Mouse (Mus musculus): Measurements from ENCODE around the gene Ndufaf2. TPM values are rescaled to one million over a fixed set of nuclear protein-coding genes. Genes with fewer than 3 reads are reported as not detected.
A peak's percentile ranks its signal among the peaks of the same experiment; 100 is the strongest.

Gene Ndufaf2
- total and polyA plus RNA-seq, 3 experiments, result 37.1 to 117 (median 51.2) TPM

GRCm38 (mm10) chr13:108163912-108164311 is 5.5 kb upstream of the Ndufaf2 start:
- peaks cover 5 to 19% of the 10 kb centered on the region in 2 experiments; a peak in 3 of 4 replicates for H3K4me1 ChIP-seq (ENCODE audit: control insufficient read depth in 1 of 2, insufficient read depth in 2 of 2)
- no peaks in the 10 kb centered on the region for H3K27me3 ChIP-seq (replicated peaks)
- H3K27ac ChIP-seq (ENCODE audit: insufficient read depth, low read depth), result no peak overlapping the region
- H3K36me3 ChIP-seq (replicated peaks in 1 of 2; ENCODE audit: control insufficient read depth in 1 of 2, insufficient read depth in 1 of 2, low read length in 1 of 2), result peaks cover 24 to 57% of the 10 kb centered on the region in 2 experiments
- H3K4me3 ChIP-seq (replicated peaks in 1 of 3; ENCODE audit: low read depth in 2 of 3, low read length in 2 of 3, poor library complexity in 1 of 3), result no peak overlapping the region
- H3K9ac ChIP-seq (ENCODE audit: insufficient read depth, low read depth), result no peak overlapping the region
- in situ Hi-C loops (cut with MboI; ENCODE audit: low pct_ligation_motif_present, low pct_unique_long_range_greater_than_20kb, low sequenced_read_pairs), result no loop called here
- dilution Hi-C loops (cut with MboI; ENCODE audit: extremely low pct_ligation_motif_present, extremely low pct_unique_long_range_greater_than_20kb, low sequenced_read_pairs), result no loop called here
- TF ChIP-seq PAX5 (IDR thresholded peaks at IDR 0.05; ENCODE audit: low read length) (no peak), JUN (IDR thresholded peaks at IDR 0.05; ENCODE audit: insufficient read depth, low read depth, low read length) (no peak), MYC (IDR thresholded peaks at IDR 0.05; ENCODE audit: low read depth, low read length) (no peak), CTCF (conservative IDR thresholded peaks at IDR 0.05 in 1 of 2, IDR thresholded peaks at IDR 0.05 in 1 of 2; ENCODE audit: low read depth in 2 of 2, low read length in 2 of 2) (no peak), MAZ (IDR thresholded peaks at IDR 0.05; ENCODE audit: low read depth, low read length) (no peak), ETS1 (conservative IDR thresholded peaks at IDR 0.05; ENCODE audit: low read depth, low read length) (no peak), EP300 (IDR thresholded peaks at IDR 0.05; ENCODE audit: low read length) (no peak), MAFK (IDR thresholded peaks at IDR 0.05; ENCODE audit: insufficient replicate concordance, low read length) (no peak), HCFC1 (IDR thresholded peaks at IDR 0.05; ENCODE audit: low read depth, low read length) (no peak)
- no peaks in the 10 kb centered on the region for H3K9me3 ChIP-seq (replicated peaks; ENCODE audit: low read length)
- H3K79me2 ChIP-seq (replicated peaks; ENCODE audit: control insufficient read depth, extremely low read depth, insufficient read depth, poor library complexity, severe bottlenecking), result peaks cover 18% of the 10 kb centered on the region
- no peak overlapping the region for H3K4me2 ChIP-seq (ENCODE audit: insufficient read depth, low read depth, poor library complexity, severe bottlenecking)
- no peak for DNase-seq (ENCODE audit: extremely low read depth)

- dilution Hi-C loops (cut with MboI; ENCODE audit: extremely low pct_ligation_motif_present, extremely low pct_unique_long_range_greater_than_20kb, low sequenced_read_pairs) (no loop called here), in situ Hi-C loops (cut with MboI; ENCODE audit: low pct_ligation_motif_present, low pct_unique_long_range_greater_than_20kb, low sequenced_read_pairs) (loop anchor here (10.0 kb wide), 1 partner anchor 835 kb away; no protein-coding TSS in a partner anchor)
- Histone ChIP-seq H3K9me3 (replicated peaks; ENCODE audit: low read length) (no peaks in the 10 kb centered on the region), H3K79me2 (replicated peaks; ENCODE audit: control insufficient read depth, extremely low read depth, insufficient read depth, poor library complexity, severe bottlenecking) (peaks cover 33% of the 10 kb centered on the region), H3K4me1 (ENCODE audit: control insufficient read depth in 1 of 2, insufficient read depth in 2 of 2) (peaks cover 5 to 32% of the 10 kb centered on the region in 2 experiments; a peak in 2 of 4 replicates), H3K4me3 (replicated peaks in 1 of 3; ENCODE audit: low read depth in 2 of 3, low read length in 2 of 3, poor library complexity in 1 of 3) (peak overlapping the region; percentile 52 to 96 (median 88)), H3K4me2 (ENCODE audit: insufficient read depth, low read depth, poor library complexity, severe bottlenecking) (peak overlapping the region; percentile 99), H3K9ac (ENCODE audit: insufficient read depth, low read depth) (peak overlapping the region; percentile 64; the same call in 1 of the 2 replicates), H3K27me3 (replicated peaks) (no peaks in the 10 kb centered on the region), H3K36me3 (replicated peaks in 1 of 2; ENCODE audit: control insufficient read depth in 1 of 2, insufficient read depth in 1 of 2, low read length in 1 of 2) (peaks cover 17 to 46% of the 10 kb centered on the region in 2 experiments), H3K27ac (ENCODE audit: insufficient read depth, low read depth) (no peak overlapping the region)
- no peak for DNase-seq (ENCODE audit: extremely low read depth)
- TF ChIP-seq MEF2A (IDR thresholded peaks at IDR 0.05; ENCODE audit: borderline replicate concordance, low read depth, low read length) (no peak), ETS1 (conservative IDR thresholded peaks at IDR 0.05; ENCODE audit: low read depth, low read length) (no peak), IRF4 (IDR thresholded peaks at IDR 0.05; ENCODE audit: low read depth, low read length) (no peak), JUND (conservative IDR thresholded peaks at IDR 0.05; ENCODE audit: low read depth, low read length) (no peak), CTCF (conservative IDR thresholded peaks at IDR 0.05 in 1 of 2, IDR thresholded peaks at IDR 0.05 in 1 of 2; ENCODE audit: low read depth in 2 of 2, low read length in 2 of 2) (peak; percentile 8 to 52; a peak in 2 of 4 replicates), USF1 (IDR thresholded peaks at IDR 0.05; ENCODE audit: low read depth, low read length) (no peak), ZKSCAN1 (IDR thresholded peaks at IDR 0.05; ENCODE audit: borderline replicate concordance, low read depth, low read length) (no peak), HCFC1 (IDR thresholded peaks at IDR 0.05; ENCODE audit: low read depth, low read length) (no peak), NRF1 (IDR thresholded peaks at IDR 0.05; ENCODE audit: low read depth, low read length) (no peak)
These were observed 1.5 kb upstream of the Ndufaf2 start for GRCm38 (mm10) chr13:108159963-108160362.

All from CH12.LX (cell line).